ENCODE assay signal across 8 mouse cellular contexts in the genomic region with DNA sequence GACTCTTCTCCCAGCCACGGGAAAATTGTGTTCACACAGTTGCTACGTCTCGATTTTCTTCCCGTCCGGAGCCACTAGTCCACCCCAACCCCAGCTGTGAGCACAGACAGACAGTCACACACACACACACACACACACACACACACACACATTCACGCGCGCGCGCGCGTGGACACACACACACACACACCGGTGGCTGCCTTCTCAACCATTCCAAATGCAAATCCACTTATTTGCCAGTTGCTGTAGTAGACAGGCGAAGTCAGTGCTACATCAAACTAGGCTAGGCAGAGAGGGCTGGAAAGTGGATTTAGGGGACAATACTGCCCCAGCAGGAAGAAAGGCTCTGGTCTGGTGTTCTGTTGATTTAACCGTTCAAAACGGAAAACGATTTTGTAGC.
DNase-seq lines count a peak whose midpoint lies in the region; ATAC-seq and TF ChIP-seq lines count a peak whose summit lies in the region.

No protein-coding gene starts in this region.

- peaks cover 20% of the 10 kb centered on the region for H3K27me3 ChIP-seq in kidney, embryonic 14.5 days (ENCODE audit: control insufficient read depth, insufficient read depth, low read length)
- H3K27me3 ChIP-seq in forebrain, embryonic 11.5 days (ENCODE audit: control insufficient read depth, insufficient read depth, low read length): peaks cover 29% of the 10 kb centered on the region

- H3K9ac ChIP-seq in kidney, embryonic 14.5 days (ENCODE audit: low read depth, low read length): no peak overlapping the region
- H3K9ac ChIP-seq in forebrain, embryonic 11.5 days (ENCODE audit: low read length): no peak overlapping the region; the same call in 1 of the 2 replicates

- TF ChIP-seq CTCF in bone marrow macrophage, adult 2 months (IDR thresholded peaks at IDR 0.05; ENCODE audit: low read depth, low read length): no peak
- TF ChIP-seq CTCF in olfactory bulb, adult 2 months (IDR thresholded peaks at IDR 0.05; ENCODE audit: insufficient read depth, low read depth, low read length): no peak; the same call in 1 of the 2 replicates

- whole genome bisulfite sequencing in kidney, embryonic 14.5 days: 3% methylated on average over 17 of the region's 17 CpGs
- 2% methylated on average over 17 of the region's 17 CpGs for WGBS in forebrain, embryonic 11.5 days
- WGBS in olfactory bulb, adult 2 months: 1% methylated on average over 17 of the region's 17 CpGs

- 0 out of 2 replicates have a peak, but pooled peaks cover 5% of the 10 kb centered on the region for H3K4me1 ChIP-seq in kidney, embryonic 14.5 days (ENCODE audit: control insufficient read depth, insufficient read depth, low read length)
- H3K4me1 ChIP-seq in bone marrow macrophage, adult 2 months (ENCODE audit: control insufficient read depth, insufficient read depth, low read length): peaks cover 5% of the 10 kb centered on the region; the same call in 1 of the 2 replicates
- peaks cover 10% of the 10 kb centered on the region; the same call in 1 of the 2 replicates for H3K4me1 ChIP-seq in forebrain, embryonic 11.5 days (replicated peaks; ENCODE audit: control insufficient read depth, insufficient read depth, low read length)
- peaks cover 5% of the 10 kb centered on the region for H3K4me1 ChIP-seq in olfactory bulb, adult 2 months (ENCODE audit: control insufficient read depth, insufficient read depth, low read length)

- H3K27ac ChIP-seq in kidney, embryonic 14.5 days (ENCODE audit: low read depth, low read length): no peak overlapping the region
- no peak overlapping the region for H3K27ac ChIP-seq in bone marrow macrophage, adult 2 months (ENCODE audit: insufficient read depth, low read depth, low read length)
- H3K27ac ChIP-seq in forebrain, embryonic 11.5 days (ENCODE audit: low read depth, low read length): no peak overlapping the region
- H3K27ac ChIP-seq in olfactory bulb, adult 2 months (ENCODE audit: insufficient read depth, low read depth, low read length): peak overlapping the region; percentile 41

- H3K36me3 ChIP-seq in kidney, embryonic 14.5 days (ENCODE audit: control insufficient read depth, insufficient read depth, low read length): no peaks in the 10 kb centered on the region
- no peaks in the 10 kb centered on the region for H3K36me3 ChIP-seq in forebrain, embryonic 11.5 days (ENCODE audit: control insufficient read depth, insufficient read depth, low read length)

- DNase-seq in kidney, adult 8-10 months: no peak
- peak; percentile 60 for DNase-seq in forebrain, embryonic 11.5 days (ENCODE audit: low spot score)
- DNase-seq in kidney, postnatal 14 days: peak; percentile 10
- no peak for DNase-seq in gastrocnemius, adult 8-10 months (ENCODE audit: low spot score in 2 of 2)
- DNase-seq in lung, postnatal 25 days (ENCODE audit: low spot score): no peak

- H3K4me3 ChIP-seq in kidney, embryonic 14.5 days (ENCODE audit: low read length): peak overlapping the region; percentile 69
- peak overlapping the region; percentile 63; the same call in 1 of the 2 replicates for H3K4me3 ChIP-seq in bone marrow macrophage, adult 2 months (ENCODE audit: insufficient read depth, low read length)
- peak overlapping the region; percentile 62 for H3K4me3 ChIP-seq in forebrain, embryonic 11.5 days (ENCODE audit: low read depth, low read length)
- peak overlapping the region; percentile 87 for H3K4me3 ChIP-seq in olfactory bulb, adult 2 months (ENCODE audit: insufficient read depth, low read depth, low read length)

- H3K4me2 ChIP-seq in kidney, embryonic 14.5 days (replicated peaks; ENCODE audit: low read depth, low read length): peak overlapping the region; percentile 100
- H3K4me2 ChIP-seq in forebrain, embryonic 11.5 days (ENCODE audit: low read depth, low read length, severe bottlenecking): peak overlapping the region; percentile 99

- no peak for TF ChIP-seq POLR2A in bone marrow macrophage, adult 2 months (IDR thresholded peaks at IDR 0.05; ENCODE audit: borderline replicate concordance, low read depth, low read length)
- no peak for TF ChIP-seq POLR2A in olfactory bulb, adult 2 months (IDR thresholded peaks at IDR 0.05; ENCODE audit: insufficient read depth, low read depth, low read length)

- no peaks in the 10 kb centered on the region for H3K9me3 ChIP-seq in kidney, embryonic 14.5 days (ENCODE audit: control insufficient read depth, low read length)
- no peaks in the 10 kb centered on the region for H3K9me3 ChIP-seq in forebrain, embryonic 11.5 days (ENCODE audit: control insufficient read depth, low read length)

- peak; percentile 4; the same call in 1 of the 2 replicates for ATAC-seq in kidney, embryonic 14.5 days (ENCODE audit: low FRiP score, low TSS enrichment)
- ATAC-seq in forebrain, embryonic 11.5 days (replicated peaks; ENCODE audit: low FRiP score): 0 out of 2 replicates have a peak, but pooled peaks have one; percentile 1

Comparison
In these comparisons a context has a peak if more than half of its experiments do, and no peak if none do; other contexts are left out.
1. DNase-seq: peak in forebrain, embryonic 11.5 days (single experiment) and kidney, postnatal 14 days (single experiment); none in kidney, adult 8-10 months (0 of 2), gastrocnemius, adult 8-10 months (0 of 2) and lung, postnatal 25 days (single experiment).
2. Peak in every context shown above with its lines, with median percentiles within 50 percentile points of each other: H3K4me3 ChIP-seq.